Mouse (Mus musculus): Measurements from ENCODE around the gene Kiss1r. TPM values are rescaled to one million over a fixed set of nuclear protein-coding genes. Genes with fewer than 3 reads are reported as not detected.

Kiss1r gene
- polyA plus RNA-seq (2017; shearing (Covaris generic)) = 0.26 TPM

GRCm38 (mm10) chr10:79916808-79917531, at the start of gene Kiss1r:
TSS of gene Kiss1r (plus strand) at chr10:79916971.

GRCm38 (mm10) chr10:79874290-79874862, 42.4 kb upstream of the Kiss1r start, which contains the start of the genes Prtn3 and Plppr3:
TSS of gene Prtn3 (plus strand) at chr10:79874476.
TSS of gene Plppr3 (minus strand) at chr10:79874634.

GRCm38 (mm10) chr10:79886054-79886453, 30.7 kb upstream of the Kiss1r start, which contains the start of gene Elane:
TSS of gene Elane (plus strand) at chr10:79886247.

GRCm38 (mm10) chr10:79890670-79891069, 26.1 kb upstream of the Kiss1r start, which contains the start of gene Cfd:
TSS of gene Cfd (plus strand) at chr10:79890853.

GRCm38 (mm10) chr10:79908167-79909091, 8.3 kb upstream of the Kiss1r start, which contains the start of gene Med16:
TSS of gene Med16 (minus strand) at chr10:79908923.

GRCm38 (mm10) chr10:79910556-79910955, 6.2 kb upstream of the Kiss1r start, which contains the start of gene Gm26602:
TSS of gene Gm26602 (plus strand) at chr10:79910856.

GRCm38 (mm10) chr10:79920958-79921535, 4.3 kb downstream of the Kiss1r start, which contains the start of gene R3hdm4:
TSS of gene R3hdm4 (minus strand) at chr10:79921208.

GRCm38 (mm10) chr10:79926491-79927323, 9.9 kb downstream of the Kiss1r start, which contains the start of gene Arid3a:
TSS of gene Arid3a (plus strand) at chr10:79927043.

GRCm38 (mm10) chr10:79959847-79960601, 43.3 kb downstream of the Kiss1r start, which contains the start of gene Wdr18:
TSS of gene Wdr18 (plus strand) at chr10:79960152.

GRCm38 (mm10) chr10:79970415-79971182, 53.8 kb downstream of the Kiss1r start, which contains the start of gene Grin3b:
TSS of gene Grin3b (plus strand) at chr10:79970715.

Other genes with a start within 250 kb of the Kiss1r start
- gene Tpgs1, start 247.6 kb upstream of the Kiss1r start, polyA plus RNA-seq (2017; shearing (Covaris generic)) = 26.2 TPM
- 78.4 TPM for gene Cdc34, start 234.8 kb upstream of the Kiss1r start, polyA plus RNA-seq (2017; shearing (Covaris generic))
- 8.2 TPM for gene Gzmm, start 228.0 kb upstream of the Kiss1r start, polyA plus RNA-seq (2017; shearing (Covaris generic))
- gene Bsg, start 212.5 kb upstream of the Kiss1r start, polyA plus RNA-seq (2017; shearing (Covaris generic)) = 207 TPM
- gene Hcn2, start 200.3 kb upstream of the Kiss1r start, polyA plus RNA-seq (2017; shearing (Covaris generic)) = not detected
- 31.9 TPM for gene Polrmt, start 170.4 kb upstream of the Kiss1r start, polyA plus RNA-seq (2017; shearing (Covaris generic))
- not detected for gene Fgf22, start 161.9 kb upstream of the Kiss1r start, polyA plus RNA-seq (2017; shearing (Covaris generic))
- gene Rnf126, start 150.0 kb upstream of the Kiss1r start, polyA plus RNA-seq (2017; shearing (Covaris generic)) = 41.8 TPM
- not detected for gene Fstl3, start 139.7 kb upstream of the Kiss1r start, polyA plus RNA-seq (2017; shearing (Covaris generic))
- 0.17 TPM for gene Prss57, start 126.0 kb upstream of the Kiss1r start, polyA plus RNA-seq (2017; shearing (Covaris generic))
- gene Palm, start 123.4 kb upstream of the Kiss1r start, polyA plus RNA-seq (2017; shearing (Covaris generic)) = 4.5 TPM
- gene Misp, start 96.0 kb upstream of the Kiss1r start, polyA plus RNA-seq (2017; shearing (Covaris generic)) = 0.44 TPM
- gene Ptbp1, start 62.5 kb upstream of the Kiss1r start, polyA plus RNA-seq (2017; shearing (Covaris generic)) = 478 TPM
- not detected for gene Prtn3, start 42.5 kb upstream of the Kiss1r start, polyA plus RNA-seq (2017; shearing (Covaris generic))
- gene Plppr3, start 42.3 kb upstream of the Kiss1r start, polyA plus RNA-seq (2017; shearing (Covaris generic)) = 6.8 TPM
- gene Elane, start 30.7 kb upstream of the Kiss1r start, polyA plus RNA-seq (2017; shearing (Covaris generic)) = not detected
- not detected for gene Cfd, start 26.1 kb upstream of the Kiss1r start, polyA plus RNA-seq (2017; shearing (Covaris generic))
- gene Med16, start 8.0 kb upstream of the Kiss1r start, polyA plus RNA-seq (2017; shearing (Covaris generic)) = 27.3 TPM
- gene Gm26602, start 6.1 kb upstream of the Kiss1r start, polyA plus RNA-seq (2017; shearing (Covaris generic)) = 19.6 TPM
- gene R3hdm4, start 4.2 kb downstream of the Kiss1r start, polyA plus RNA-seq (2017; shearing (Covaris generic)) = 117 TPM
- 9.7 TPM for gene Arid3a, start 10.1 kb downstream of the Kiss1r start, polyA plus RNA-seq (2017; shearing (Covaris generic))
- 74.2 TPM for gene Wdr18, start 43.2 kb downstream of the Kiss1r start, polyA plus RNA-seq (2017; shearing (Covaris generic))
- 0.49 TPM for gene Grin3b, start 53.7 kb downstream of the Kiss1r start, polyA plus RNA-seq (2017; shearing (Covaris generic))
- gene Tmem259, start 67.4 kb downstream of the Kiss1r start, polyA plus RNA-seq (2017; shearing (Covaris generic)) = 26.7 TPM
- gene Cnn2, start 71.6 kb downstream of the Kiss1r start, polyA plus RNA-seq (2017; shearing (Covaris generic)) = 580 TPM
- gene Abca7, start 79.5 kb downstream of the Kiss1r start, polyA plus RNA-seq (2017; shearing (Covaris generic)) = 42.6 TPM
- gene Arhgap45, start 99.7 kb downstream of the Kiss1r start, polyA plus RNA-seq (2017; shearing (Covaris generic)) = 732 TPM
- 104 TPM for gene Polr2e, start 122.8 kb downstream of the Kiss1r start, polyA plus RNA-seq (2017; shearing (Covaris generic))
- gene Gpx4, start 130.2 kb downstream of the Kiss1r start, polyA plus RNA-seq (2017; shearing (Covaris generic)) = 296 TPM
- 60.3 TPM for gene Sbno2, start 188.6 kb downstream of the Kiss1r start, polyA plus RNA-seq (2017; shearing (Covaris generic))
- 31.4 TPM for gene Stk11, start 198.8 kb downstream of the Kiss1r start, polyA plus RNA-seq (2017; shearing (Covaris generic))
- gene Atp5d, start 221.7 kb downstream of the Kiss1r start, polyA plus RNA-seq (2017; shearing (Covaris generic)) = 367 TPM
- gene Cbarp, start 223.9 kb downstream of the Kiss1r start, polyA plus RNA-seq (2017; shearing (Covaris generic)) = 5.3 TPM
- 4.4 TPM for gene Midn, start 231.3 kb downstream of the Kiss1r start, polyA plus RNA-seq (2017; shearing (Covaris generic))
- 232 TPM for gene Cirbp, start 249.0 kb downstream of the Kiss1r start, polyA plus RNA-seq (2017; shearing (Covaris generic))

All from effector memory CD4-positive, alpha-beta T cell, adult 7 months (primary cell).